Mouse (Mus musculus) bone marrow macrophage, adult 2 months (primary cell): ENCODE measurements around the gene Cyp20a1. TPM values are rescaled to one million over a fixed set of nuclear protein-coding genes. Genes with fewer than 3 reads are reported as not detected.

Experiments used
- H3K27ac ChIP-seq: 2 replicates; pipeline ENCODE4 v1.5.1; 2012; ENCODE audit warnings: low read depth, low read length; ENCODE audit not compliant: insufficient read depth
- H3K4me1 ChIP-seq: 2 replicates; pipeline ENCODE4 v1.6.1; 2012; ENCODE audit warnings: low read length; ENCODE audit not compliant: control insufficient read depth, insufficient read depth
- H3K4me3 ChIP-seq: 2 replicates; pipeline ENCODE4 v1.5.1; 2012; ENCODE audit warnings: mild to moderate bottlenecking, low read length, moderate library complexity; ENCODE audit not compliant: insufficient read depth
- CTCF ChIP-seq: IDR thresholded peaks from 2 replicates; pipeline ENCODE4 v1.5.1; 2012; ENCODE audit warnings: low read depth, mild to moderate bottlenecking, low read length, moderate library complexity
- POLR2A ChIP-seq: IDR thresholded peaks from 2 replicates; pipeline ENCODE4 v1.6.1; 2012; ENCODE audit warnings: mild to moderate bottlenecking, low read depth, low read length, borderline replicate concordance
- polyA plus RNA-seq: library from polyadenylated mRNA; stranded (reverse); fragments of >200 nt; gene quantifications from 2 replicates; pipeline ENCODE4 v1.2.4, GENCODE M21; 2012; ENCODE audit not compliant: missing spikeins, insufficient read depth, insufficient read length

Cyp20a1 gene
- polyA plus RNA-seq, 1 experiment, result 20.6 TPM

- Histone ChIP-seq H3K4me1 (peaks cover 4% of the 10 kb centered on the region; the same call in 1 of the 2 replicates), H3K27ac (peak overlapping the region; percentile 51), H3K4me3 (peak overlapping the region; percentile 59)
- TF ChIP-seq POLR2A, result no peak
- no peak for TF ChIP-seq CTCF
Measured at GRCm38 (mm10) chr1:60408501-60409167, 65.5 kb downstream of the Cyp20a1 start.

- no peak for TF ChIP-seq POLR2A
- no peak for TF ChIP-seq CTCF
- Histone ChIP-seq H3K27ac (peak within 1 kb of the TSS; percentile 51), H3K4me3 (peak within 1 kb of the TSS; percentile 93)
Measured at GRCm38 (mm10) chr1:60409168-60409828, 66.2 kb downstream of the Cyp20a1 start, which contains the start of gene Abi2. TSS of gene Abi2 (plus strand) at chr1:60409619.

GRCm38 (mm10) chr1:60409928-60410817 lies 67.0 kb downstream of the Cyp20a1 start:
- TF ChIP-seq CTCF (no peak), POLR2A (no peak)
- peak overlapping the region; percentile 93 for H3K4me3 ChIP-seq
- H3K27ac ChIP-seq, result peak overlapping the region; percentile 26; the same call in 1 of the 2 replicates
- H3K4me1 ChIP-seq, result peaks cover 4% of the 10 kb centered on the region; the same call in 1 of the 2 replicates

More at GRCm38 (mm10) chr1:60409168-60409828, 66.2 kb downstream of the Cyp20a1 start, which contains the start of gene Abi2:
- peaks cover 4% of the 10 kb centered on the region; the same call in 1 of the 2 replicates for H3K4me1 ChIP-seq

GRCm38 (mm10) chr1:60416724-60417123 lies 73.6 kb downstream of the Cyp20a1 start:
- H3K4me3 ChIP-seq, result no peak overlapping the region
- H3K27ac ChIP-seq, result no peak overlapping the region
- TF ChIP-seq CTCF (no peak), POLR2A (no peak)
- H3K4me1 ChIP-seq, result peaks cover 4% of the 10 kb centered on the region

GRCm38 (mm10) chr1:60423882-60424281 lies 80.8 kb downstream of the Cyp20a1 start:
- Histone ChIP-seq H3K4me3 (no peak overlapping the region), H3K4me1 (peaks cover 18% of the 10 kb centered on the region), H3K27ac (no peak overlapping the region)
- TF ChIP-seq POLR2A (no peak), CTCF (no peak)

- TF ChIP-seq CTCF, result no peak
- no peak for TF ChIP-seq POLR2A
- Histone ChIP-seq H3K27ac (no peak overlapping the region), H3K4me3 (no peak overlapping the region), H3K4me1 (peaks cover 14% of the 10 kb centered on the region)
Measured at GRCm38 (mm10) chr1:60428341-60428740, 85.2 kb downstream of the Cyp20a1 start.

- Histone ChIP-seq H3K4me1 (peaks cover 14% of the 10 kb centered on the region), H3K27ac (no peak overlapping the region), H3K4me3 (no peak overlapping the region)
- TF ChIP-seq POLR2A (no peak), CTCF (peak; percentile 47; the same call in 1 of the 2 replicates)
Measured at GRCm38 (mm10) chr1:60428932-60429331, 85.8 kb downstream of the Cyp20a1 start.

- Histone ChIP-seq H3K4me3 (no peak overlapping the region), H3K27ac (no peak overlapping the region), H3K4me1 (0 out of 2 replicates have a peak, but pooled peaks cover 2% of the 10 kb centered on the region)
- no peak for TF ChIP-seq POLR2A
- TF ChIP-seq CTCF, result no peak
Measured at GRCm38 (mm10) chr1:60431531-60431930, 88.4 kb downstream of the Cyp20a1 start.

GRCm38 (mm10) chr1:60432497-60432896 lies 89.4 kb downstream of the Cyp20a1 start:
- Histone ChIP-seq H3K27ac (no peak overlapping the region), H3K4me1 (no peaks in the 10 kb centered on the region), H3K4me3 (no peak overlapping the region)
- no peak for TF ChIP-seq CTCF
- TF ChIP-seq POLR2A, result no peak

Other genes with a start within 250 kb of the Cyp20a1 start
- 8.8 and 11.2 TPM in 2 replicates for gene Carf, start 245.1 kb upstream of the Cyp20a1 start, polyA plus RNA-seq
- 12.9 and 13.1 TPM in 2 replicates for gene Wdr12, start 244.7 kb upstream of the Cyp20a1 start, polyA plus RNA-seq
- 9.1 TPM in 2 replicates for gene Nbeal1, start 162.7 kb upstream of the Cyp20a1 start, polyA plus RNA-seq
- 14.8 and 16.3 TPM in 2 replicates for gene Abi2, start 66.3 kb downstream of the Cyp20a1 start, polyA plus RNA-seq
- gene Raph1, start 223.8 kb downstream of the Cyp20a1 start, polyA plus RNA-seq, result 45.4 and 67.6 TPM in 2 replicates